Mouse (Mus musculus) G1E (cell line): Measurements from ENCODE around the gene Apbb2.

Experiments
- CTCF ChIP-seq: IDR thresholded peaks from 2 replicates; pipeline ENCODE4 v1.5.1; 2012; ENCODE audit warnings: low read depth, low read length, inconsistent platforms, mixed read lengths
- GATA1 ChIP-seq: IDR thresholded peaks from 2 replicates; pipeline ENCODE4 v1.6.1; 2012; ENCODE audit warnings: borderline replicate concordance, low read length, inconsistent platforms, mixed read lengths

- TF ChIP-seq CTCF, result no peak
- no peak for TF ChIP-seq GATA1
Measured at GRCm38 (mm10) chr5:66541385-66541784, 77.2 kb downstream of the Apbb2 start.
